Mouse (Mus musculus) lung, embryonic 15.5 days (tissue): Measurements from ENCODE around the gene Edn2. TPM values are rescaled to one million over a fixed set of nuclear protein-coding genes. Genes with fewer than 3 reads are reported as not detected.

Experiments used
- ATAC-seq: fragments of 200-750 bp; cut with Nextera tagmentation; 2 replicates; pipeline ENCODE4 v1.8.0; 2017; ENCODE audit warnings: moderate number of reproducible peaks, borderline replicate concordance; ENCODE audit not compliant: low FRiP score, low TSS enrichment; ENCODE audit errors: extremely low read depth
- H3K27ac ChIP-seq: fragments of 300-500 bp; sonication (generic); 2 replicates; pipeline ENCODE4 v1.5.1; 2015; ENCODE audit warnings: moderate library complexity, mild to moderate bottlenecking, inconsistent platforms
- H3K27me3 ChIP-seq: fragments of 300-500 bp; sonication (generic); 2 replicates; pipeline ENCODE4 v1.6.1; 2015; ENCODE audit warnings: inconsistent platforms
- H3K36me3 ChIP-seq: fragments of 300-500 bp; sonication (generic); 2 replicates; pipeline ENCODE4 v1.6.1; 2015; ENCODE audit warnings: inconsistent platforms
- H3K4me1 ChIP-seq: fragments of 300-500 bp; sonication (generic); 2 replicates; pipeline ENCODE4 v1.6.1; 2015; ENCODE audit warnings: inconsistent platforms
- H3K4me2 ChIP-seq: fragments of 300-500 bp; sonication (generic); 2 replicates; pipeline ENCODE4 v1.6.1; 2015; ENCODE audit warnings: inconsistent platforms, mild to moderate bottlenecking, moderate library complexity
- H3K4me3 ChIP-seq: fragments of 300-500 bp; sonication (generic); 2 replicates; pipeline ENCODE4 v1.5.1; 2015; ENCODE audit warnings: mild to moderate bottlenecking, inconsistent platforms
- H3K9ac ChIP-seq: fragments of 300-500 bp; sonication (generic); 2 replicates; pipeline ENCODE4 v1.6.1; 2015; ENCODE audit warnings: inconsistent platforms
- H3K9me3 ChIP-seq: fragments of 300-500 bp; sonication (generic); 2 replicates; pipeline ENCODE4 v1.6.1; 2016; ENCODE audit warnings: inconsistent platforms
- whole genome bisulfite sequencing: fragments of 180-500 bp; shearing (Covaris S2); methylation state at CpG from one replicate; pipeline ENCODE4 v1.1.7; 2015; 5-methylcytosine and 5-hydroxymethylcytosine counted together
- polyA plus RNA-seq: library from polyadenylated mRNA; unstranded; fragments of >200 nt; fragmentation: Nextera tagmentation; extraction: Ambion mirVana; gene quantifications from 2 replicates; pipeline ENCODE4 v1.2.1, GENCODE M21; 2015

Gene Edn2
- 0.76 and 1.0 TPM in 2 replicates for polyA plus RNA-seq

GRCm38 (mm10) chr4:120161166-120161949 is at the start of gene Edn2:
TSS of gene Edn2 (plus strand) at chr4:120161206.
- WGBS = 34% methylated on average over 26 of the region's 29 CpGs

DNA sequence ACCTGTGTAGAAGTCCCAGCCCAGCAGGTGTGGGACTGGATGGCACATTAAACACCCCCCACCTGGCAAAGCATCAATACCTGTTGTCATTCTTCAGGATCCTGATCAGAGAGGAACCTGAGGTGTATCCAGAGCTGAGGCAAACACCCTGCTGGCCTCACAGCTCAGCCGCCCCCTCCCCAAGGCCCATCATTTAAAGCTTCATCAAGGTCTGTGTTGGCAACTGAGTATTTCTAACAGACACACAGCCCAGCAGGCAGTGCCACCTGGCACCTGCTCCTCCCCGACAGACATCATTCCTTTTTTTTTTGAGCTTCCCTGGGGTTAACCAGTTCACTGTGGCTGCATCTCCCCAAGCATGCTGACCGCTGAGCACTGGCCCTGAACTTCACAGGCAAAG is 45.5 kb upstream of the Edn2 start:
- Histone ChIP-seq H3K27me3 (no peaks in the 10 kb centered on the region), H3K4me3 (no peak overlapping the region), H3K36me3 (no peaks in the 10 kb centered on the region), H3K27ac (no peak overlapping the region), H3K4me1 (no peaks in the 10 kb centered on the region), H3K9me3 (no peaks in the 10 kb centered on the region), H3K4me2 (no peak overlapping the region), H3K9ac (no peak overlapping the region)
- WGBS = 90% methylated on average over 3 of the region's 3 CpGs
- no peak for ATAC-seq

More at GRCm38 (mm10) chr4:120161166-120161949, at the start of gene Edn2:
- Histone ChIP-seq H3K36me3 (no peaks in the 10 kb centered on the region), H3K27ac (peak within 1 kb of the TSS; percentile 47; the same call in 1 of the 2 replicates), H3K9ac (peak within 1 kb of the TSS; percentile 16; the same call in 1 of the 2 replicates), H3K27me3 (no peaks in the 10 kb centered on the region), H3K9me3 (no peaks in the 10 kb centered on the region), H3K4me2 (peak within 1 kb of the TSS; percentile 44), H3K4me1 (peaks cover 35% of the 10 kb centered on the region), H3K4me3 (no peak within 1 kb of the TSS)
- ATAC-seq = peak; percentile 79

GRCm38 (mm10) chr4:120116312-120116711 is 44.7 kb upstream of the Edn2 start:
- Histone ChIP-seq H3K4me2 (no peak overlapping the region), H3K4me1 (no peaks in the 10 kb centered on the region), H3K4me3 (no peak overlapping the region), H3K27me3 (no peaks in the 10 kb centered on the region), H3K27ac (no peak overlapping the region), H3K36me3 (no peaks in the 10 kb centered on the region), H3K9me3 (no peaks in the 10 kb centered on the region), H3K9ac (no peak overlapping the region)
- ATAC-seq = no peak
- WGBS = 71% methylated on average over 1 of the region's 1 CpGs

GRCm38 (mm10) chr4:120120276-120120675 is 40.7 kb upstream of the Edn2 start:
- WGBS = 34% methylated on average over 8 of the region's 8 CpGs
- H3K36me3 ChIP-seq = no peaks in the 10 kb centered on the region
- H3K27me3 ChIP-seq = no peaks in the 10 kb centered on the region
- no peak overlapping the region for H3K27ac ChIP-seq
- no peak overlapping the region for H3K4me2 ChIP-seq
- ATAC-seq = no peak
- H3K4me3 ChIP-seq = no peak overlapping the region
- H3K9me3 ChIP-seq = no peaks in the 10 kb centered on the region
- H3K9ac ChIP-seq = no peak overlapping the region
- no peaks in the 10 kb centered on the region for H3K4me1 ChIP-seq

DNA sequence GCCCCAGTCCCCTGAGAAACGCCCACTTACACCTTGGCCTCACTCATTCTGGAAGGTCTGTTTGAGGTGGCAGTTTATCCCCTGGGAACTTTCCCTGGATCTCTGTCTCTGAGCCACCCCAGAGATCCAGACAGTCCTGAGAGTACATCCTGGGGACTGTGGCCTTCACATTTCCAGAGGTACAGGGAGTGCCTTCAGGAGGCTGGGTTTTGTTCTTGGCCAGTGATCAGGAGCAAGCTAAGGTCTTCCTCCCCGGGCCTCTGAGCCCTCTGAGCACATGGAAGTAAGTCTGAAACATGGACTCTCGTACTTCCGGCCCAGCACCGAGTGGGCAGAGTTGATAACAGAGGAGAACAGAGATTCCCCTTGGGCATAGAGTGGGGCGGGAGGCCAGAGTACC is 36.4 kb upstream of the Edn2 start:
- Histone ChIP-seq H3K27me3 (no peaks in the 10 kb centered on the region), H3K4me1 (peaks cover 5% of the 10 kb centered on the region; the same call in 1 of the 2 replicates), H3K36me3 (no peaks in the 10 kb centered on the region), H3K27ac (no peak overlapping the region), H3K9me3 (no peaks in the 10 kb centered on the region), H3K4me2 (no peak overlapping the region), H3K4me3 (no peak overlapping the region), H3K9ac (no peak overlapping the region)
- ATAC-seq = no peak
- 79% methylated on average over 6 of the region's 6 CpGs for WGBS

DNA sequence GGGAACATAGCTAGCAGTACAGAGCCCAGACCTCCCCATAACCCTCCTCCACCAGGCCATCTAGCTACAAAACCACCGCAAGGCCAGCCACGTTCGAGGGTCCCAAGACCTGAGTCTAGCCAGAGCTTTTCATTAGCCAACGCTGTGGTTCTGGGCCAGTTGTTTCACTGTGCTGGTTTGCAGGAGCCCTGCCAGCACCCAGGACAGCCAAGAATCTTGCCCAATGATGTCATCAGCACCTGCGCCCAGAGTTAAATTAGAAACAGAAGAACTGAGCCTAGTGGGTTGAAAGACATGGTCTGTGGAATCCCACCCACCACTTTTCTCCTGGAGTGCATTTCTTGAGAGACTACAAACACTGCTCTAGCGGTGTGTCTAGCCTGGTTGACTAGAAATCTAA is 35.0 kb upstream of the Edn2 start:
- Histone ChIP-seq H3K9ac (no peak overlapping the region), H3K27me3 (no peaks in the 10 kb centered on the region), H3K9me3 (no peaks in the 10 kb centered on the region), H3K27ac (no peak overlapping the region), H3K4me3 (no peak overlapping the region), H3K4me2 (no peak overlapping the region), H3K4me1 (peaks cover 5% of the 10 kb centered on the region; the same call in 1 of the 2 replicates), H3K36me3 (no peaks in the 10 kb centered on the region)
- no peak for ATAC-seq
- 76% methylated on average over 6 of the region's 6 CpGs for WGBS

- WGBS = 89% methylated on average over 3 of the region's 3 CpGs
- ATAC-seq = no peak
- H3K9me3 ChIP-seq = no peaks in the 10 kb centered on the region
- no peaks in the 10 kb centered on the region for H3K27me3 ChIP-seq
- H3K4me3 ChIP-seq = no peak overlapping the region
- H3K4me2 ChIP-seq = no peak overlapping the region
- H3K27ac ChIP-seq = no peak overlapping the region
- H3K36me3 ChIP-seq = no peaks in the 10 kb centered on the region
- no peak overlapping the region for H3K9ac ChIP-seq
- H3K4me1 ChIP-seq = peaks cover 13% of the 10 kb centered on the region
These were observed 33.7 kb upstream of the Edn2 start for GRCm38 (mm10) chr4:120127333-120127732.

- WGBS = 43% methylated on average over 4 of the region's 4 CpGs
- H3K27ac ChIP-seq = no peak overlapping the region
- no peaks in the 10 kb centered on the region for H3K9me3 ChIP-seq
- H3K4me2 ChIP-seq = no peak overlapping the region
- H3K4me3 ChIP-seq = no peak overlapping the region
- ATAC-seq = no peak; the same call in 1 of the 2 replicates
- H3K4me1 ChIP-seq = peaks cover 13% of the 10 kb centered on the region
- H3K9ac ChIP-seq = no peak overlapping the region
- H3K27me3 ChIP-seq = no peaks in the 10 kb centered on the region
- no peaks in the 10 kb centered on the region for H3K36me3 ChIP-seq
These were observed 33.0 kb upstream of the Edn2 start for GRCm38 (mm10) chr4:120128033-120128432.

DNA sequence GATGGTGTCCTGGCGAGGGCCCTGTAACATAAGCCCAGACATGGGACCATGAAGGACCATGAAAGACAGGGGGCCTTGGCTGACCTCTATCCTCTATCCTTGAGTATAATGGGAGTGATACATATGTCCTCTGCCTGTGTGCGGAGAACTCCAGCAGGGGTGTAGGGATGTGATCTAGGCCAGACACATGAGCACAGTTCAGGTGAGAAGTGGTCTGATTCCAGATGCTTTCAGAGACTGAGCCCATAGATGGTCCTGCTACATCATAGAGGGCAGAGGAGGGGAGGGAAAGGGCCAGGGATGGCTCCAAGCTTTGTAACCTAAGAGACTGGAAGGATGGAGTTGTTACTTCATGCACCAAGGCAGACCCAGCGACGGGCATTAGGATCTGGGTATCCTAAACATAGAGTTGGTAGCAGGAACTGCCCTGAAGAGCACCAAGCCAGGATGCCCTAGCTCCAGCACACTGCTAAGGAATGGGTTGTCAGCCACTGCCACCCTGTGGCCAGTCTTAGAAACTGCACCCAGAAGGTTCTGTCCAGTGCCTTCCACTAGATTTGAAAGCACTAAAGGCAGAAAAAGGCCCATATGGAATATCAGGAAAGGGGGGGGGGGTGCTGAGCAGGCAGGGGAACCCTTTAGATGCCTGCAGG is 31.6 kb upstream of the Edn2 start:
- Histone ChIP-seq H3K9ac (no peak overlapping the region), H3K4me3 (no peak overlapping the region), H3K36me3 (no peaks in the 10 kb centered on the region), H3K9me3 (no peaks in the 10 kb centered on the region), H3K27ac (no peak overlapping the region), H3K27me3 (no peaks in the 10 kb centered on the region), H3K4me1 (peaks cover 13% of the 10 kb centered on the region), H3K4me2 (no peak overlapping the region)
- WGBS = 37% methylated on average over 4 of the region's 4 CpGs
- no peak for ATAC-seq

GRCm38 (mm10) chr4:120130926-120131325 is 30.1 kb upstream of the Edn2 start:
- Histone ChIP-seq H3K27me3 (no peaks in the 10 kb centered on the region), H3K27ac (no peak overlapping the region), H3K4me1 (peaks cover 13% of the 10 kb centered on the region), H3K4me3 (no peak overlapping the region), H3K36me3 (no peaks in the 10 kb centered on the region), H3K4me2 (no peak overlapping the region), H3K9me3 (no peaks in the 10 kb centered on the region), H3K9ac (no peak overlapping the region)
- WGBS = 79% methylated on average over 4 of the region's 4 CpGs
- ATAC-seq = no peak

DNA sequence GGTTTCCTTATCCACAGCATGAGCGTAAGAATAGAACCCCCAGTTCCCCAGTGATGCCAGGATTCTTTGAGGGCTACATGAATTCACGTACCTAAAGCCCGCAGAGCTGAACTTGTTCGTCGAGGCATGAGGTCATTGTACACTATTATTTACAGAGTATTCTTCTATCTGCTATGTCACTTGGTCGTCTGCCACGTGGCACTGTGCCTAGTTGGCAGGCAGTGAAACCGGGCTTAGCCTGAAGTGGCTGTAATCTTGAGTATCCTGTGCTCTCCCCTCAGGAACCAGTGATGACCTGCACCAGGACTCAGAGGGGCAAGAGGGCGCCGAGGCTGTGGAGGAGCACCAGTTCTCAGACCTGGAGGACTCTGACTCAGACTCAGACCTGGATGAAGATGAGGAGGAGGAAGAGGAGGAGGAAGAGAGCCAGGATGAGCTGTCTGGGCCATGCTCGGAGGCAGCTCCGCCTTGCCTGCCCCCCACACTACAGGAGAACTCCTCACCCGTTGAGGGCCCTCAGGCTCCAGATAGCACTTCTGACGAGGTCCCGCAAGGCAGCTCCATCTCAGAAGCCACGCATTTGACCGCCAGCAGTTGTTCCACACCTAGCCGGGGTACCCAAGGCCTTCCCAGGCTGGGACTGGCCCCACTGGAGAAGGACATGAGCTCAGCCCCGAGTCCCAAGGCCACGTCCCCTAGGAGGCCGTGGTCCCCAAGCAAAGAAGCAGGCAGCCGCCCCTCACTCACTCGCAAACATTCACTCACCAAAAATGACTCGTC is 29.4 kb upstream of the Edn2 start:
- H3K9me3 ChIP-seq = no peaks in the 10 kb centered on the region
- H3K4me3 ChIP-seq = no peak overlapping the region
- no peak overlapping the region for H3K4me2 ChIP-seq
- peaks cover 13% of the 10 kb centered on the region for H3K4me1 ChIP-seq
- no peak overlapping the region for H3K9ac ChIP-seq
- no peak overlapping the region for H3K27ac ChIP-seq
- peak; percentile 29; the same call in 1 of the 2 replicates for ATAC-seq
- H3K36me3 ChIP-seq = no peaks in the 10 kb centered on the region
- 53% methylated on average over 24 of the region's 24 CpGs for WGBS
- H3K27me3 ChIP-seq = no peaks in the 10 kb centered on the region
